Mouse (Mus musculus): ENCODE data around the gene Npff. TPM values are rescaled to one million over a fixed set of nuclear protein-coding genes. Genes with fewer than 3 reads are reported as not detected.

Gene Npff
- total RNA-seq, 2 experiments from 2014 or later, result 0.89 to 8.2 TPM

- ATAC-seq (replicated peaks; ENCODE audit: low FRiP score, low TSS enrichment, poor library complexity, severe bottlenecking), result no peak
Measured at GRCm38 (mm10) chr15:102507561-102507960, 17.2 kb downstream of the Npff start.

DNA sequence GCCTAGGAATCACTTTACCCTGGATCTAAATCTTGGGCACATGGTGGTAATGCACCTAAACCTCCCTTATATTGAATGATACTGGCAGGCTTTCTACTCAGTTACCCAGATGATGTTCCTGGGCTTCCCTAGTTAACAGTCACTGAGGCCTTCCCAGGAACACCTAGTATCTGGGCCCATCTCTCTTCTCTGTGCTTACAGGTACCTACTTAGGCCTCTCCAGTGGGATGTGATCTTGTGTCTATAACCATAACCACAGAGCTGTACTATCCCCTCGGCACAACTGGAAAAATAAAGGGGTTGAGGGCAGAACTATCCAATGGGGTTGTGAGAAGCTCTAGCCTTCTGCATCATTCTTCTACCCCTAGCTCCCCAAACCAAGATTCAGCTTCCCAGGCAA is 17.9 kb downstream of the Npff start:
- no peak for ATAC-seq (replicated peaks; ENCODE audit: low FRiP score, low TSS enrichment, poor library complexity, severe bottlenecking)

GRCm38 (mm10) chr15:102506464-102506830 is 18.3 kb downstream of the Npff start:
- no peak for ATAC-seq (replicated peaks; ENCODE audit: low FRiP score, low TSS enrichment, poor library complexity, severe bottlenecking)

DNA sequence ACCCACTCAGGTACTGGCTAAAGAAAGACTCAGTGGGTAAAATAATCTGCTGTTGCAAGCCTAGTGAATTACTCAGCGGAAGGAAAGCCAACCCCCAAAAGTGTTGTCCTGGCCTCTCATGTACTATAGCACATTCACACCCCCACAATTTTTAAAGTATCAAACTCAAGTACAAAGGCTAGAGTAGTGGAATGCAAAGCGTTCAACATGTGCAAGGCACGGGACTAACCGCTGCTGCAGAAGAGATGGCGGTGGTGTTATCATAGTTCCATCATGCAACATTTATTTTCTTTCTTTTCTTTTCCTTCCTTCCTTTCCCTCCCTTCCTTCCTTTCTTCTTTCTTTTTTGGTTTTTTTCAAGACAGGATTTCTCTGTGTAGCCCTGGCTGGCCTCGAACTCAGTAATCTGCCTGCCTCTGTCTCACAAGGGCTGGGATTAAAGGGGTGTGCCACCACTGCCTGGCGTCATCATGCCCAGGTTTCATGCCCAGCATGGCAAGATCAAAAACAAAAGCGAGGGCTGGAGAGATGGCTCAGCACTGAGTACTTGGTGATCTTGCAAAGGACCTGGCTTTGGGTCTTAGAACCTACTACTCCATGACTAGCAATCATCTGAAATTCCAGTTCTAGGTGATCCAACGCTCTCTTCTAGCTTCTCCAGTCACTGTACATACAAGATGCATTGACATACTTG is 18.8 kb downstream of the Npff start:
- ATAC-seq (replicated peaks; ENCODE audit: low FRiP score, low TSS enrichment, poor library complexity, severe bottlenecking), result no peak

DNA sequence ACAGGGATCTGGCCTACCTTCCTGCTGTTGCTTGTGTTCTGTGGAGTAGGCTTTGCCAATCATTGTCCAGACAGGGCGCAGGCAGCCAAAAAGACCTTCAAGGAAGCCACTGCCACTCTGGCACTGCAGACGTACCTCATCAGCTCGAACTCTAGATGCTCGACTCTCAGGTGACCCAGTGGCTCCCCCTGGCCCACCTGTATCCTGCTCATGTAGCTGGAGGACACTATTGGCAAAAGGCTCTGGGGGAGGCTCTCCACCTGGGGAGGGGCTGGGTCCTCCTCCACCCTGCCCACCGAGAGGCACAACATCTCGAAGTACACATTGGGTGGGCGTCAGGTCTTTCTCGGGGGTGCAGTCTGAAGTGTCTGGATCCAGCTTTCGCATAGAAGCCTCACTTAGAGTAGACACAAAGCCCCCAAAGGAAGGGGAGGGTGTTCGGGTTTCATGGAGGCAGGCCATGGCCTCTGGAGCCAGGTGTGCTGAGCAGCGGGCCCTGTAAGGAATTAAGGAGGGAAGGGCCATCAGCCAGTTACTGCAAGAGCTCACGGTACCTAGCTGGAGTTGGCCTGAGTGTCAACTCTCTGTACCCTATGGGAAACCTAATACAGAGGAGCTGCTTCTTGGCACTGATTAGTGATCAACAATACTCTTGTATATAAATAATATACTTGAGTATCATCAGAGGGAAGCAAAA is 19.5 kb downstream of the Npff start:
- peak; percentile 10; the same call in 1 of the 2 replicates for ATAC-seq (replicated peaks; ENCODE audit: low FRiP score, low TSS enrichment, poor library complexity, severe bottlenecking)

DNA sequence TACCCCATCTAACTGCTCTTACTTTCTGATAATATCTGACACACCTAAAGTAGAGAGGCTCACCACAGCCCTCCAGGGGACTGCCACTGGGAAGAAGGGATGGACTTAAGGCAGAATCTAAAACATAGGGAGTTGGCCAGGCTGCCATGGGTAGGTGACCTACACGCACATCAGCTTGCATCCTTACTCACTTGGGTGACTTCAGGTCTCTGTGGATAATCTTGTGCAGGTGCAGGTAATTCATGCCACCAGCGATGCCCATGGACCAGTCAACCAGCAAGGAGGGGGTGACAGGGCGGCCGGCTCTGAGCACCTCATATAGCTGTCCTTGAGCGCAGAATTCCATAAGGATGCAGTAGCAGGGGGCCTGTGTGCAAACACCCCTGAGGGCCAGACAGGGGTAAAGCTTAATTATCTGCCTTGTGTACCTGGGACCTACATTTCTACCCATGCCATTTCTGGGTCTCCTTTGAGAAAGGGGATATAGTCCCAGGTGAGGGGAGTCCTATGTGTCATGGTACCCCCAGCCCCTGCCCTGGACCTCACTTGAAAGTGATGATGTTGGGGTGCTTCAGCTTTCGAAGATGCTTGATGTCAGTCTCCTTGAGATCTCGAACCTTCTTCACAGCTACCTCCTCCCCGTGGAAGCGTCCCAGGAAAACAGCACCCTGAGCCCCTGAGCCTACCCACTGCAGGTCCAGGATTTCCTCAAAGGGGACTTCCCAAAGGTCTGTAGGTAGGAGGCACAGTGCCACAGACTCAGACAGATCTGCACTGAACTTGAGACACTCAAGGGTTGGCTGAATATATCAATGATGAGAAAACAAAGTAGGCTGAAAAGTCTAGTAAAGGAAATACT is 20.6 kb downstream of the Npff start:
- no peak for ATAC-seq (replicated peaks; ENCODE audit: low FRiP score, low TSS enrichment, poor library complexity, severe bottlenecking)

- no peak for ATAC-seq (replicated peaks; ENCODE audit: low FRiP score, low TSS enrichment, poor library complexity, severe bottlenecking)
Measured at GRCm38 (mm10) chr15:102503447-102503846, 21.3 kb downstream of the Npff start, which contains the start of gene Gm10337. TSS of gene Gm10337 (plus strand) at chr15:102503722.

DNA sequence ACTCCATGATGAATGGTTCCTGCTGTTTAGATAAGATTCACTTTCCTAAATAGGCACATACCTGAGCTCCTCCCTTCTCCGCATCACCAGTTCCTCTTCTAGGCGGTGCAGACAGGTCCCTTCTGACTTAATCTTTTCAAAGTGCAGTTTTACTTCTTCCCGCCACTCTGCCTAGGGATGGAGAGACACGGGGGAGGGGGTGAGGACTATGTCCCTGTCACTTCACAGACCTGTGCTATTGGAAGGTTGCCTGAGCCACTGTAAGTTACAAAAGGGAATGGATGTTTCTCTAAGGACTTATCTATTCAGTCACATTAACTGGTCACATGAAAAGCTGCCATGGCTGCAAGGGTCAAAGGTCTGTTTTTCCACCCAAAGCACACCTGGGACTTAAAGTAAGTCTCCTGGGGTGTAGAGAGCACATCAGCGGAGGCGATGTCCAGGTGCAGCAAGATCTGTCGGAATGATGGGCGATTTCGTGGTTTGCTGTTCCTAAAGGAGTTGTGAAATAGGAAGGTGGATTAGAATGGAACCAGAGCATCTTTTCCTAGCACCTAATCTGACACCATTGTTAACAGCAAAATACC is 22.4 kb downstream of the Npff start:
- no peak for ATAC-seq (replicated peaks; ENCODE audit: low FRiP score, low TSS enrichment, poor library complexity, severe bottlenecking)

- 0 out of 2 replicates have a peak, but pooled peaks have one; percentile 21 for ATAC-seq (replicated peaks; ENCODE audit: low FRiP score, low TSS enrichment, poor library complexity, severe bottlenecking)
Measured at GRCm38 (mm10) chr15:102501084-102501814, 23.5 kb downstream of the Npff start.

DNA sequence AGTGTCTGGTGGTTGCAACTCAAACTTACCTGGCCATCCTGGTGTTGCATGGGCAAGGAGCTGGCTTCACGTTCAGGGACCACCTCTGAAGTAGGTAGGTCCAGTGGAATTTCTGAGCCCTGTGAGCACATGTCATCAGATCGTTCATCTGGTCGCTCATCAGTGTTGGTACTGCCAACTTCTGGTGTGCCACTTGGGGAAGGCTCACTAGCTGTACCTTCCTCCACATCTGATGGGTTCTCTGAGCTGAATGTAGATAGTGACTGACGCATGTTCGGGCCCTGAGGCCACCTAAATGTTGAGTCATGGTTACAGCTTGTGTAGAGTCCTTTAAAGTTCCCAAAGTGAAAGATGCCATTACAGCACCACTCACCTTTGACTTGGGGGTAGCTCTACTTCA is 24.3 kb downstream of the Npff start:
- no peak for ATAC-seq (replicated peaks; ENCODE audit: low FRiP score, low TSS enrichment, poor library complexity, severe bottlenecking)

DNA sequence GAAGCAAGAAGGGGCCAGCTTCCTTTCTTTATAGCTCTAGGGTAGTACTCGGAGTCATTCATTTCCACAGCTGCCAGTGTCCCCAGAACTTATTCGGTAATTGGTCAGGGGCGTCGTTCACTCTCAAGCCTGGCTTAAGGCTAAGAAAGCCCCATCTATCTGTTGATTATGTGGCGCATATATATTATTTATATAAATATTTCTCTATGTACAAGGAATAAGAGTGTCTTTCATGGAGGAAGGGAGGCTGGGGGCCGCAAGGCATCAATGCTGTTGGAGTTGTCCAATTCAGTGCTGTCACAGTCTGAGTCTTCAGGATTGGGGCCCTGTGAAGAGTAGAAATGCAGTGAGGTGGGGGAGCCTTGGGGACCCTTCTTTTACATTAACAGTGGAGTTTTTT is 24.9 kb downstream of the Npff start:
- ATAC-seq (replicated peaks; ENCODE audit: low FRiP score, low TSS enrichment, poor library complexity, severe bottlenecking), result no peak

- 0 out of 2 replicates have a peak, but pooled peaks have one; percentile 15 for ATAC-seq (replicated peaks; ENCODE audit: low FRiP score, low TSS enrichment, poor library complexity, severe bottlenecking)
Measured at GRCm38 (mm10) chr15:102499370-102499769, 25.4 kb downstream of the Npff start.

DNA sequence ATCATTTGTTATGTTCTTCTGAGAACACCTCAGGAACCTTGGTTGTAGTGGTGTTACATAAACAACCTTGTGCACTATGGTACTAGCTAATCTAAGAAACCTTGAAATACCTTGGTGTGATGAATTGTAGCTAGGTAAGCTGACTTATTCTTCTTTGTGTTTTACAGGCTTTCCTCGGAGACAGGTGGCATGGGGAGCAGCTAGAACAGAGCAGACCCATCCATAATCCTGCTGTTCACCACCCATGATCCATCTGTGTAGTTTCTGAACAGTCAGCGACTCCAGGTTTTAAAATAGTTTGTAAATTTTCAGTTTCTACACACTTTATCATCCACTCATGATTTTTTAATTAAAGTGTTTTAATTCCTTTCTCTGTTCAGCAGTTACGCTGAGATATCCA is 26.4 kb downstream of the Npff start:
- no peak for ATAC-seq (replicated peaks; ENCODE audit: low FRiP score, low TSS enrichment, poor library complexity, severe bottlenecking)

DNA sequence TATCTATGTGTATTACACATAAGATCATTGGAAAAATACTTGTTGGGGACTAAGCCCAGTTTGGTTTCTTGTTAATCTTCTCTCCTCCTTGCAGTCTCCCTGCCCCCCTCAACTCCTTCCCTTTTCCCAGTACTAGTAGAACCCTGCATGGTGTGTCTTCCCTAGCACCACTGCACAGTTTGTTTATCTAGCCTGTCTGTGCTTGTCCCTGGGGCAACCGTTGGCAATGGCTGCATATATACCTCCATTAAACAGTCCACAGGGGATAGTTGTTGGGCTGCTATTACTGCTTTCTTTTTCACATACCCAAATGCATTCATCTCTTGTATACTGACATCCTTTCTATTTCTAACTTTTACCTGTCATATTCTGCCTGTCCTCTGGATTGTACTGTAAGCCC is 37.1 kb downstream of the Npff start:
- no peak for ATAC-seq (replicated peaks; ENCODE audit: low FRiP score, low TSS enrichment, poor library complexity, severe bottlenecking)

- ATAC-seq (replicated peaks; ENCODE audit: low FRiP score, low TSS enrichment, poor library complexity, severe bottlenecking), result no peak
Measured at GRCm38 (mm10) chr15:102485853-102486252, 38.9 kb downstream of the Npff start.

DNA sequence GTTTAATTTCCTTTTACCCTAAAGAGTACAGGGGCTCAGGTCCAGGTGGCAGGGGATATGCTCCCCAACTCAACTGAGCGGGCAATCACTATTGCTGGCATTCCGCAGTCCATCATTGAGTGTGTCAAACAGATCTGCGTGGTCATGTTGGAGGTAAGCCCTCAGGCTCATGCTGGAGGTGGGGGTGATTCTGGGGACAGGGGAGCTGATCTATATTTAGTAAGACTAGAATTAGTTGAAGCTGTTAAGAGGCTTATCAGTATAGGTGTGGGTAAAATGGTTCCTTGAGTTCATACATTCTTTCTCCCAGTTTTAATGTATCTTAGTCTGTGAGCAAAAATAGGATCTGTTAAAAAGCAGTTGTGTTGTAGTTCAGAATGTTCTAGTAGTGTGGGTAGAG is 41.6 kb downstream of the Npff start:
- no peak for ATAC-seq (replicated peaks; ENCODE audit: low FRiP score, low TSS enrichment, poor library complexity, severe bottlenecking)

GRCm38 (mm10) chr15:102474520-102474919 is 50.2 kb downstream of the Npff start:
- no peak for ATAC-seq (replicated peaks; ENCODE audit: low FRiP score, low TSS enrichment, poor library complexity, severe bottlenecking)
